Mouse (Mus musculus): ENCODE results near the gene Ugt2a2.

DNA sequence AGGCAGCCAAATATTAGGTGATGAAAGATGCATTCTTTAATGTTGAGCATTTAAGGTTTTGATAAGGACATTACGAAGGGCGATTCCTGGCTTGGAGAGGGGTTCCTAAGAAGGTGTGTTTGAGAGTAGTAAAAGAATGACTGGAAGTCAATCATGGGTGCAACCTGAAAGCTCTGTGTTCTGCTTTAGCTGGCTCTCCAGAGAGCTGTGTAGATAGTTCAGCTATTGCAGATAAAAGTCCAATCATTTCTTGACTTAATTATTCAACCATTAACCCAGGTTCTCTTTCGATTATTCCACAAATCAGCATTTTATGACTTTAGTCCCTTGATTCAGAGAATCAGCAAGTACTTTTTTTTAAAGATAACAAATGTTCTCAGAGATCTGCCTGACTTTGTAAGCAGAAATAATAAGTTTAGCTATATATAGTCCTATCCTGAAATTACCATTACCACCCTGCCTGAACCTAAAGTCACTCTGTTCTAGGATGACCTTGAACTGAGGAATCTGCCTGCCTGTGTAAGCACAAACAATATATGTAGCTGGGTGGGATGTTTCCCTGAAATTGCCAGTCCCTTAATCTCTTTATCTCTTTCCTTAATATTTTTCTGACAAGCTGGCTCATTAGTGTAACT lies 25.7 kb downstream of the Ugt2a2 start:
- TF ChIP-seq USF1 (IDR thresholded peaks at IDR 0.05; ENCODE audit: low read depth) (no peak), POLR2A (IDR thresholded peaks at IDR 0.05; ENCODE audit: insufficient read length, low read depth) (no peak), E2F4 (IDR thresholded peaks at IDR 0.05; ENCODE audit: insufficient read depth) (no peak), MYOD1 (IDR thresholded peaks at IDR 0.05; ENCODE audit: control insufficient read depth in 1 of 3, insufficient read length in 2 of 3, low read depth in 2 of 3) (no peak), REST (IDR thresholded peaks at IDR 0.05; ENCODE audit: insufficient read depth, insufficient read length) (no peak)

Measured in myocyte (in vitro differentiated cells).